Comparison of ENCODE assay signal across 8 mouse cellular contexts in genomic region chr16:23993351-23994321, GRCm38 (mm10). TPM values are rescaled to one million over a fixed set of nuclear protein-coding genes. Genes with fewer than 3 reads are reported as not detected.
DNase-seq lines count a peak whose midpoint lies in the region; ATAC-seq and TF ChIP-seq lines count a peak whose summit lies in the region.
"Had no signal": no experiment of that assay in that cellular context is flagged by ENCODE, and none has a peak within 500 bp of the region (broad histone marks: within the 10 kb centered on the region; RNA-seq: fewer than 3 reads in every experiment).

No protein-coding gene starts in this region.

- peak overlapping the region; percentile 18; the same call in 1 of the 2 replicates for H3K4me3 ChIP-seq in intestine, postnatal 0 days (ENCODE audit: low read depth, low read length)
- no peak overlapping the region for H3K4me3 ChIP-seq in hindbrain, embryonic 16.5 days (ENCODE audit: low read length)
- H3K4me3 ChIP-seq: myocyte had no signal

- ATAC-seq in intestine, postnatal 0 days: peak; percentile 44
- ATAC-seq in hindbrain, embryonic 16.5 days: no peak

- TF ChIP-seq CTCF in intestine, postnatal 0 days (IDR thresholded peaks at IDR 0.05; ENCODE audit: low read depth): no peak

- no peaks in the 10 kb centered on the region for H3K27me3 ChIP-seq in intestine, postnatal 0 days (replicated peaks; ENCODE audit: control insufficient read depth, insufficient read depth, low read length)
- H3K27me3 ChIP-seq in hindbrain, embryonic 16.5 days (replicated peaks; ENCODE audit: control insufficient read depth, insufficient read depth, low read length): no peaks in the 10 kb centered on the region

- peaks cover 13% of the 10 kb centered on the region for H3K4me1 ChIP-seq in intestine, postnatal 0 days (replicated peaks; ENCODE audit: control insufficient read depth, insufficient read depth, low read length)
- no peaks in the 10 kb centered on the region for H3K4me1 ChIP-seq in hindbrain, embryonic 16.5 days (ENCODE audit: control insufficient read depth, insufficient read depth, low read depth, low read length)

- DNase-seq in thymus, postnatal 4 days: peak; percentile 12
- no peak for DNase-seq in thymus, postnatal 14 days
- DNase-seq in lung, adult 18-20 months: peak; percentile 64 to 79
- DNase-seq in left cerebral cortex, postnatal 25 days (ENCODE audit: low spot score in 2 of 2): no peak
- no peak for DNase-seq in layer of hippocampus, postnatal 14 days (ENCODE audit: low spot score in 2 of 2)

- no peaks in the 10 kb centered on the region for H3K36me3 ChIP-seq in intestine, postnatal 0 days (ENCODE audit: control insufficient read depth, insufficient read depth)
- no peaks in the 10 kb centered on the region for H3K36me3 ChIP-seq in hindbrain, embryonic 16.5 days (ENCODE audit: control insufficient read depth, insufficient read depth, low read length)

- no peaks in the 10 kb centered on the region for H3K9me3 ChIP-seq in intestine, postnatal 0 days (ENCODE audit: control insufficient read depth)
- H3K9me3 ChIP-seq in hindbrain, embryonic 16.5 days (ENCODE audit: control insufficient read depth, low read length): no peaks in the 10 kb centered on the region

- H3K4me2 ChIP-seq in intestine, postnatal 0 days (replicated peaks; ENCODE audit: low read depth): peak overlapping the region; percentile 64
- H3K4me2 ChIP-seq in hindbrain, embryonic 16.5 days (ENCODE audit: low read length): no peak overlapping the region

- peak overlapping the region; percentile 83 for H3K27ac ChIP-seq in intestine, postnatal 0 days (ENCODE audit: low read depth, low read length)
- no peak overlapping the region for H3K27ac ChIP-seq in hindbrain, embryonic 16.5 days (ENCODE audit: low read depth, low read length)

- 15% methylated on average over 17 of the region's 17 CpGs for WGBS in intestine, postnatal 0 days
- WGBS in hindbrain, embryonic 16.5 days: 58% methylated on average over 17 of the region's 17 CpGs

- intact Hi-C loops in left cerebral cortex, postnatal 25 days (cut with DNase I): loop anchor here (5.0 kb wide), 1 partner anchor 224 kb away; no protein-coding TSS in a partner anchor

- H3K9ac ChIP-seq in intestine, postnatal 0 days (ENCODE audit: low read depth, low read length): no peak overlapping the region
- H3K9ac ChIP-seq in hindbrain, embryonic 16.5 days (ENCODE audit: low read depth, low read length): no peak overlapping the region

RNA-seq across cellular contexts. Expression of gene Bcl6, which starts 5.0 kb away (rescaled TPM):
- 2.1 and 2.6 TPM in 2 replicates for polyA plus RNA-seq in intestine, postnatal 0 days (2015; fragmentation: Nextera tagmentation; extraction: Ambion mirVana)
- 10 to 100 TPM; 27.9 to 32.5 TPM for total RNA-seq in left cerebral cortex, postnatal 25 days (2021)
- 10 to 100 TPM; 38.0 to 40.8 TPM for total RNA-seq in layer of hippocampus, postnatal 14 days (2021)
- polyA plus RNA-seq in hindbrain, embryonic 16.5 days (2015; fragmentation: Nextera tagmentation; extraction: Ambion mirVana): 0.76 and 0.79 TPM in 2 replicates

RNA-seq across cellular contexts. Expression of gene Gm37419, which starts 5.4 kb away (rescaled TPM):
- not detected in 2 replicates for polyA plus RNA-seq in intestine, postnatal 0 days (2015; fragmentation: Nextera tagmentation; extraction: Ambion mirVana)
- not detected for total RNA-seq in left cerebral cortex, postnatal 25 days (2021)
- total RNA-seq in layer of hippocampus, postnatal 14 days (2021): not detected
- not detected in 2 replicates for polyA plus RNA-seq in hindbrain, embryonic 16.5 days (2015; fragmentation: Nextera tagmentation; extraction: Ambion mirVana)
- polyA plus RNA-seq: myocyte had no signal

Comparison
In these comparisons a context has a peak if more than half of its experiments do, and no peak if none do; other contexts are left out.
1. DNase-seq: peak in thymus, postnatal 4 days (single experiment) and lung, adult 18-20 months (2 of 2); none in thymus, postnatal 14 days (single experiment), left cerebral cortex, postnatal 25 days (0 of 2) and layer of hippocampus, postnatal 14 days (0 of 2).